Mouse (Mus musculus) heart, postnatal 4 days (tissue): ENCODE results near the gene Otud4. TPM values are rescaled to one million over a fixed set of nuclear protein-coding genes. Genes with fewer than 3 reads are reported as not detected.

Source experiments
- total RNA-seq, 2 experiments: library from RNA; stranded (reverse); gene quantifications; 2 replicates each; pipeline ENCODE4 v1.2.3; 2021

Otud4 gene
- total RNA-seq, 2 experiments from 2014 or later, result 44.6 to 50.3 TPM

Other genes with a start within 250 kb of the Otud4 start
- 10 to 100 TPM; 34.6 to 36.7 TPM for gene Smad1, start 240.1 kb upstream of the Otud4 start, total RNA-seq
- gene Abce1, start 72.1 kb downstream of the Otud4 start, total RNA-seq, result 10 to 100 TPM; 64.2 to 68.2 TPM
- gene Anapc10, start 72.2 kb downstream of the Otud4 start, total RNA-seq, result 1 to 10 TPM; 8.0 to 8.4 TPM